Comparison of ENCODE assay signal across 8 mouse cellular contexts in genomic region chr7:99383246-99383645, GRCm38 (mm10). TPM values are rescaled to one million over a fixed set of nuclear protein-coding genes. Genes with fewer than 3 reads are reported as not detected.
DNase-seq lines count a peak whose midpoint lies in the region; ATAC-seq and TF ChIP-seq lines count a peak whose summit lies in the region.

No protein-coding gene starts in this region.

- peak overlapping the region; percentile 84; the same call in 1 of the 2 replicates for H3K4me3 ChIP-seq in bone marrow macrophage, adult 2 months (ENCODE audit: insufficient read depth, low read length)
- peak overlapping the region; percentile 76 for H3K4me3 ChIP-seq in hindbrain, embryonic 14.5 days (replicated peaks; ENCODE audit: low read length)

- no peak for ATAC-seq in hindbrain, embryonic 14.5 days (ENCODE audit: low FRiP score)
- ATAC-seq in CD4-positive, CD25-positive, alpha-beta regulatory T cell, adult 4 months, result no peak
- no peak for ATAC-seq in activated CD4-positive, CD25-positive, alpha-beta regulatory T cell, adult 4 months

- H3K27me3 ChIP-seq in hindbrain, embryonic 14.5 days (ENCODE audit: control insufficient read depth, insufficient read depth, low read length), result no peaks in the 10 kb centered on the region

- peak overlapping the region; percentile 86 for H3K9ac ChIP-seq in hindbrain, embryonic 14.5 days

- no peak overlapping the region for H3K27ac ChIP-seq in bone marrow macrophage, adult 2 months (ENCODE audit: insufficient read depth, low read depth, low read length)
- H3K27ac ChIP-seq in hindbrain, embryonic 14.5 days, result peak overlapping the region; percentile 61; the same call in 1 of the 2 replicates

- H3K4me2 ChIP-seq in hindbrain, embryonic 14.5 days (replicated peaks), result peak overlapping the region; percentile 94

- peaks cover 43% of the 10 kb centered on the region for H3K4me1 ChIP-seq in bone marrow macrophage, adult 2 months (ENCODE audit: control insufficient read depth, insufficient read depth, low read length)
- peaks cover 47% of the 10 kb centered on the region for H3K4me1 ChIP-seq in hindbrain, embryonic 14.5 days (replicated peaks; ENCODE audit: control insufficient read depth, insufficient read depth, low read length)

- 36% methylated on average over 5 of the region's 5 CpGs for WGBS in hindbrain, embryonic 14.5 days

- H3K9me3 ChIP-seq in hindbrain, embryonic 14.5 days (ENCODE audit: control insufficient read depth, low read length), result no peaks in the 10 kb centered on the region

- no peak for TF ChIP-seq CTCF in bone marrow macrophage, adult 2 months (IDR thresholded peaks at IDR 0.05; ENCODE audit: low read depth, low read length)

- no peak for TF ChIP-seq POLR2A in bone marrow macrophage, adult 2 months (IDR thresholded peaks at IDR 0.05; ENCODE audit: borderline replicate concordance, low read depth, low read length)

- peaks cover 13% of the 10 kb centered on the region for H3K36me3 ChIP-seq in hindbrain, embryonic 14.5 days (replicated peaks; ENCODE audit: control insufficient read depth, insufficient read depth)

- DNase-seq in adrenal gland, adult (ENCODE audit: inconsistent age in 2 of 2, low spot score in 1 of 2), result peak; percentile 61 to 76
- DNase-seq in adrenal gland, adult 8-10 months, result no peak
- no peak for DNase-seq in hindbrain, embryonic 14.5 days (ENCODE audit: low spot score)
- DNase-seq in lung, postnatal 14 days, result peak; percentile 37
- DNase-seq in thymus, postnatal 0 days (ENCODE audit: low spot score), result no peak

RNA-seq across cellular contexts. Expression of gene Gdpd5, which starts 2.0 kb away (rescaled TPM):
- 10 to 100 TPM in 3 of 4 experiments, 1 to 10 TPM in 1; 9.2 to 16.4 (median 13.9) TPM for total RNA-seq in adrenal gland, adult 8-10 months (2022)
- polyA plus RNA-seq in bone marrow macrophage, adult 2 months (2012; ENCODE audit: insufficient read depth, insufficient read length, missing spikeins), result 11.1 and 13.8 TPM in 2 replicates
- polyA plus RNA-seq in hindbrain, embryonic 14.5 days (2014; fragmentation: Nextera tagmentation; extraction: Ambion mirVana), result 37.7 and 46.2 TPM in 2 replicates
- 10 to 100 TPM; 13.6 to 21.0 TPM for polyA plus RNA-seq in CD4-positive, CD25-positive, alpha-beta regulatory T cell, adult 4 months (2017; shearing (Covaris generic))
- polyA plus RNA-seq in activated CD4-positive, CD25-positive, alpha-beta regulatory T cell, adult 4 months (2017; shearing (Covaris generic)), result 10 to 100 TPM in 1 of 2 experiments, 1 to 10 TPM in 1; 9.7 to 14.7 TPM
- 2.9 and 3.1 TPM in 2 replicates for polyA plus RNA-seq in thymus, postnatal 0 days (2015; fragmentation: Nextera tagmentation; extraction: Ambion mirVana)

RNA-seq across cellular contexts. Expression of gene Serpinh1, which starts 30.2 kb away (rescaled TPM):
- 100 to 1,000 TPM; 127 to 266 (median 171) TPM for total RNA-seq in adrenal gland, adult 8-10 months (2022)
- polyA plus RNA-seq in bone marrow macrophage, adult 2 months (2012; ENCODE audit: insufficient read depth, insufficient read length, missing spikeins), result 7.2 and 8.5 TPM in 2 replicates
- 122 and 128 TPM in 2 replicates for polyA plus RNA-seq in hindbrain, embryonic 14.5 days (2014; fragmentation: Nextera tagmentation; extraction: Ambion mirVana)
- under 1 TPM in 1 of 2 experiments, not detected in 1; 0.15 TPM for polyA plus RNA-seq in CD4-positive, CD25-positive, alpha-beta regulatory T cell, adult 4 months (2017; shearing (Covaris generic))
- polyA plus RNA-seq in activated CD4-positive, CD25-positive, alpha-beta regulatory T cell, adult 4 months (2017; shearing (Covaris generic)), result not detected
- polyA plus RNA-seq in thymus, postnatal 0 days (2015; fragmentation: Nextera tagmentation; extraction: Ambion mirVana), result 73.2 and 96.8 TPM in 2 replicates

Comparison
In these comparisons a context has a peak if more than half of its experiments do, and no peak if none do; other contexts are left out.
1. DNase-seq: peak in adrenal gland, adult (2 of 2) and lung, postnatal 14 days (single experiment); none in adrenal gland, adult 8-10 months (single experiment), hindbrain, embryonic 14.5 days (single experiment) and thymus, postnatal 0 days (single experiment).